Mouse (Mus musculus) layer of hippocampus, adult 2 months (tissue): ENCODE data around the gene Fam187b. TPM values are rescaled to one million over a fixed set of nuclear protein-coding genes. Genes with fewer than 3 reads are reported as not detected.
A peak's percentile ranks its signal among the peaks of the same experiment; 100 is the strongest.

Experiments used
- DNase-seq, 2 experiments: peaks; one replicate each; pipeline ENCODE4 v3.0.0; 2022; ENCODE audit warnings: low spot score in 2 of 2
- H3K27ac ChIP-seq: fragments of 200-600 bp; 2 replicates; pipeline ENCODE4 v1.8.1; 2022
- H3K4me3 ChIP-seq: fragments of 200-600 bp; 2 replicates; pipeline ENCODE4 v1.8.1; 2022; ENCODE audit warnings: mild to moderate bottlenecking
- CTCF ChIP-seq: fragments of 200-600 bp; conservative IDR thresholded peaks from 2 replicates; pipeline ENCODE4 v1.8.1; 2022; ENCODE audit warnings: antibody characterized with exemption, mild to moderate bottlenecking, moderate library complexity
- total RNA-seq, 2 experiments: library from RNA; stranded (reverse); gene quantifications; 2 replicates each; pipeline ENCODE4 v1.2.3; 2021

Gene Fam187b
- total RNA-seq, 2 experiments from 2014 or later: not detected

- Histone ChIP-seq H3K27ac (peak overlapping the region; percentile 59; the same call in 1 of the 2 replicates), H3K4me3 (no peak overlapping the region)
- no peak for TF ChIP-seq CTCF
- peak; percentile 10 to 17 for DNase-seq
These were observed 27.0 kb downstream of the Fam187b start for GRCm38 (mm10) chr7:31000505-31001020.

GRCm38 (mm10) chr7:31002650-31003049, 29.1 kb downstream of the Fam187b start:
- TF ChIP-seq CTCF: no peak
- DNase-seq: no peak
- Histone ChIP-seq H3K27ac (peak overlapping the region; percentile 46; the same call in 1 of the 2 replicates), H3K4me3 (no peak overlapping the region)

- H3K4me3 ChIP-seq: no peak overlapping the region
- H3K27ac ChIP-seq: no peak overlapping the region
- DNase-seq: no peak
- TF ChIP-seq CTCF: no peak
These were observed 34.2 kb downstream of the Fam187b start for GRCm38 (mm10) chr7:31007775-31008174.

GRCm38 (mm10) chr7:31008175-31008574, 34.6 kb downstream of the Fam187b start:
- TF ChIP-seq CTCF: no peak
- no peak for DNase-seq
- Histone ChIP-seq H3K27ac (no peak overlapping the region), H3K4me3 (no peak overlapping the region)

GRCm38 (mm10) chr7:31008889-31009288, 35.3 kb downstream of the Fam187b start:
- no peak for DNase-seq
- no peak overlapping the region for H3K4me3 ChIP-seq
- no peak overlapping the region for H3K27ac ChIP-seq
- no peak for TF ChIP-seq CTCF

GRCm38 (mm10) chr7:31012971-31013370, 39.4 kb downstream of the Fam187b start:
- Histone ChIP-seq H3K27ac (no peak overlapping the region), H3K4me3 (no peak overlapping the region)
- TF ChIP-seq CTCF: no peak
- no peak for DNase-seq

GRCm38 (mm10) chr7:31017104-31017901, 43.7 kb downstream of the Fam187b start:
- DNase-seq: peak in 1 of 2 experiments; percentile 52
- H3K4me3 ChIP-seq: no peak overlapping the region
- H3K27ac ChIP-seq: no peak overlapping the region
- no peak for TF ChIP-seq CTCF

GRCm38 (mm10) chr7:31028609-31029008, 55.0 kb downstream of the Fam187b start:
- TF ChIP-seq CTCF: no peak
- Histone ChIP-seq H3K27ac (no peak overlapping the region), H3K4me3 (no peak overlapping the region)
- DNase-seq: no peak

- H3K4me3 ChIP-seq: no peak overlapping the region
- peak; percentile 45 for TF ChIP-seq CTCF
- no peak overlapping the region for H3K27ac ChIP-seq
- DNase-seq: no peak
These were observed 57.1 kb downstream of the Fam187b start for GRCm38 (mm10) chr7:31030717-31031116.

- DNase-seq: no peak
- Histone ChIP-seq H3K4me3 (no peak overlapping the region), H3K27ac (no peak overlapping the region)
- TF ChIP-seq CTCF: no peak
These were observed 58.1 kb downstream of the Fam187b start for GRCm38 (mm10) chr7:31031731-31032130.

- TF ChIP-seq CTCF: no peak
- Histone ChIP-seq H3K27ac (no peak overlapping the region), H3K4me3 (no peak overlapping the region)
- DNase-seq: no peak
These were observed 60.0 kb downstream of the Fam187b start for GRCm38 (mm10) chr7:31033409-31034165.

- no peak overlapping the region for H3K4me3 ChIP-seq
- H3K27ac ChIP-seq: no peak overlapping the region
- no peak for DNase-seq
- TF ChIP-seq CTCF: peak; percentile 65
These were observed 61.2 kb downstream of the Fam187b start for GRCm38 (mm10) chr7:31034789-31035188.

GRCm38 (mm10) chr7:31035291-31035690, 61.7 kb downstream of the Fam187b start:
- Histone ChIP-seq H3K27ac (no peak overlapping the region), H3K4me3 (no peak overlapping the region)
- no peak for DNase-seq
- TF ChIP-seq CTCF: no peak

GRCm38 (mm10) chr7:31036917-31037316, 63.3 kb downstream of the Fam187b start:
- no peak for DNase-seq
- no peak overlapping the region for H3K4me3 ChIP-seq
- TF ChIP-seq CTCF: no peak
- no peak overlapping the region for H3K27ac ChIP-seq
